Mouse (Mus musculus) cerebellum, adult 8-10 months (tissue): ENCODE measurements around the gene Prph.

ENCODE experiments used
- DNase-seq: peaks from one replicate; pipeline ENCODE4 v3.0.0; 2022

Prph gene

GRCm38 (mm10) chr15:99055040-99055439, at the start of gene Prph:
Gene Prph, plus strand, starts transcription at chr15:99055174.
- DNase-seq = no peak

- no peak for DNase-seq
Observed at GRCm38 (mm10) chr15:99008801-99009241, 46.2 kb upstream of the Prph start.

GRCm38 (mm10) chr15:99010896-99011295, 44.1 kb upstream of the Prph start:
- DNase-seq = no peak

GRCm38 (mm10) chr15:99011946-99012345, 43.0 kb upstream of the Prph start:
- DNase-seq = no peak

GRCm38 (mm10) chr15:99014496-99015030, 40.4 kb upstream of the Prph start:
- DNase-seq = no peak

GRCm38 (mm10) chr15:99017355-99017761, 37.6 kb upstream of the Prph start:
- DNase-seq = no peak

DNA sequence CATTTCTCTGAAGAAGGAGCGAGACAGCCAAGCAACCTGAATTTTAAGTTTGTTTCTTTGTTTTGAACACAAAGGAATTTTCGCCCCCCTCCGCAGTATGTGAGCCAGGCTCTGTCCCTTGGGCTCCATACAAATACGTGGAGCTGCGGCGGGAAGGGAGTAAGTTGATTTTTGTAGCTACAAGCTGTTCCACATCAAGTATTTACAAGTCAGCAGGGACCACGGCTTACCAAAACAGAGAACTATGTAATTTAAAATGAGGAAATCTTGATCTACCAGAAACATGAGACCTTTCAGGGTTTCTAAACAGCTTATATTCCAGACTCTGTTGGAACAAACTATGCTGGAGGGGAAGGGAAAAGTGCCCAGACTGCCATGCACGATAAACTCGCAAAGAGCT, 37.0 kb upstream of the Prph start:
- DNase-seq = no peak

DNA sequence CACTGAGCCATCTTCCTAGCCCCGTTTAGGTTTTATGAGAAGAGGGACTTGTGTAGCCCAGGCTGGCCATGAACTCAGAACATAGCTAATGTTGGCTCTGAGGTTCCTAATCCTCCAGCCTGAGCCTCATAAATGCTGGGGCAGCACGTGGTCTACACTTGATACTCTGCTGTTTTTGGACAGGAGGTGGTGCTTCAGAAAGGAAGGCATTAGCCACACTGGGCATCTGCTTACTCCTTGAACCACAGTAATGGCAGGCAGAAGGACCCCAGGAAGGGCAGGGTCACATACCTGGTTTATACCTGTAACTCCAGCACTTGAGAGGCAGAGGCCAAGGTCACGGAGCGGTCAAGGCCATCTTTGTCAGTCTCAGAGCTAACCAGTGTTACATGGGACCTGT, 36.3 kb upstream of the Prph start:
- DNase-seq = no peak

DNA sequence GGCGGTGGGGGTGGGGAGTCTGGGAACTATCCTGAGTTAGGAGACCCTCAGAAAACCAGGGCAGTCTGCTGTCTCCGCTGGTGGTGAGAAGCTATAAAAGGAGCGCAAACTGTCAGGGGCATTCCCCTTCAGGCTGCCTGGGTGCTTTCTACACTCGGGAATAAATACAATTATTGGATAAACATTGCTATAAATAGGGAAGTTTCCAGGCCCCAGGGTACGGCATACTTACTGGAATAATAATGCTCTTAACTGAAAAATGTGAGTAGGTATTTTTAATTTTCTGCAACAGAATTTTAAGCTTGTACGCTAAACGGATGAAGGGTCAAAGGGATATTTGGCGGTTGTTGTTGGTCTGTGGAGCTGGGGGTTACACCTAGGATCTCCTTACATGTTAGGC, 35.5 kb upstream of the Prph start:
- DNase-seq = no peak

DNA sequence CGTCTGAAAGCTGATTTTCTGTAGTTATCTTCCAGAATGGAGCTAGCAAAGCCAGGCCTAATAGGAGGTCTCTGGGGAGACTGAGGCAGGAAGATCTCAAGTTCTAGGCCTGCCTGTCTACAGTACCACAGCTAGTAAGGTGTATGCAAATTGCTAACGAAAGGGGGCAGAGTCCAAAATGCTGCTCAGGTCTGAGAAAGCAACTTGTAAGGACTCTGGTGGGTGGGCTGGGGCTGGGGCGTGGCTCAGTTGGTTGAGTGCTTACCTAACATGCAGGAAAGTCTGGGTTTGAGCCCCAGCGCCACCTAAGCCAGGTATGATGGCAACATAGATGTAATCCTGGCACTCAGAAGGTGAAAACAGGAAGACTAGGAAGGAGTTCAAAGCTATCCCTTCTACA, 34.8 kb upstream of the Prph start:
- DNase-seq = no peak

GRCm38 (mm10) chr15:99021255-99021654, 33.7 kb upstream of the Prph start:
- no peak for DNase-seq

DNA sequence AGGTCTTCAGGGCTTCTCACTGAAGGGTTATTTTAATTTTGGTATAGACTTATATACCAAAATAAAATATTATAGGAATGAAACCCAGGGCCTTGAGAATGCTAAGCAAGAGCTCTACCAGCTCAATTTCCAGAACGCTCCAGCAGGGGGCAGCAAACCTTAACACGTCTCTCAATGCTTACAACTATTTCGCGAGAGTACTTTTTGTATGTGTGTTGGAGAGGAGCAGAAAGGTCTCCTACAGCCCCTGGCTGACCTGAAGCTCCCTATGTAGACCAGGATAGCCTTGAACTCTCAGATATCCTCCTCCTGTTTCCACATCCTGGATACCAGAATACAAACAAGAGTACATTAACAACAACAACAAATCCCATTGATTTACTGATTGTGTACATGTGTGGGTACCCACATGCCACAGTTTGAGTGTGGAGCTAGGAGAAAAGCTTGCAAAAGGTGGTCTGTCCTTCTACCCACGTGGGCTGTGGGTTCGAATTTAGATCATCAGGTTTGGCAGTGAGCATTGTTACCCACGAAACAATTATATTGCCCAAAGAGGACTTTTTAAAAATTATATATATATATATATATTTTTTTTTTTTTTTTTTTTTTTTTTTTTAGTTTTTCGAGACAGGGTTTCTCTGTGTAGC, 30.2 kb upstream of the Prph start:
- peak; percentile 71 for DNase-seq

- no peak for DNase-seq
Observed at GRCm38 (mm10) chr15:99025414-99025813, 29.6 kb upstream of the Prph start.

- DNase-seq = no peak
Observed at GRCm38 (mm10) chr15:99026259-99026658, 28.7 kb upstream of the Prph start.

DNA sequence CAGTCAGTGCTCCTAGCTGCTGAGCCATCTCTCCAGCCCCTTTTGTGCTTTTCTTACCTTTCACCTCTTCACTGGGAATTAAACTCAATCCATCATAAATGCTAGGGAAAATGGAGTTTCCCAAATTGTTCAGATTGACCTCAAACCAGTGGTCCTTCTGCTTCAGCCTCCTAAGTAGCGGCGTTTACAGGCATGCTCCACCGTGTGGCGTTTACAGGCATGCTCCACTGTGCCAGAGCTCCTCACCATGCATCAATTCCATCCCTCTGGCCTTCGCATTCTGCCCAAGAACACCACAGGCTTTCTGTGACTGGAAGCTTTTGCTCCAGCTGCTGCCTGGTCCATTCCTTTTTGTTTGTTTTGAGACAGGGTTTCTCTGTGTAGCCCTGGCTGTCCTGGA, 27.9 kb upstream of the Prph start:
- DNase-seq = no peak

DNA sequence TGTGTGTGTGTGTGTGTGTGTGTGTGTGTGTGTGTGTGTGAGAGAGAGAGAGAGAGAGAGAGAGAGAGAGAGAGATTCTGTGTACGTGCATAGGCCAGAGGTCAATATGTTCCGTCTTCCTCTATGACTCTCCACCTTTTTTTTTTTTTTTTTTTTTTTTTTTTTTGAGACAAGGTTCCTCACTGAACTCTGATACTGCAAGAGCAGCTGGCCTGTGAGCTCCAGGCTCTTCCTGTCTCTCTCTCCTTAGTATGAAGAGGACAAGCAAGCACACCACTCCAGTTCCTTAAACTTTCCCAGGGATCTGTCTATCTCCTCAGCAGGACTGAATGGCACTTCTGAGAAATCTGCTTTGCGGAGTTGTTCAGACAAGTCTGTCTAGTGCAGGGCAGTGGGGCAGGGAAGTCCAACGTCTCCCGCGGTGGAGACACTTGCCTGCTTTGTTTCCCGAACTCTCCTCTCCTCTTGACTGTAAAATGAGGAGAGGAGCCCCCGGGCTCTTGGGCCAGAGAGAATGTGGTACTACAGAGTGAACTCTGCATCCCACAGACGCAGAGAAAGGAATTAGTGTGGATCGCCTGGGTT, 26.0 kb upstream of the Prph start:
- no peak for DNase-seq

GRCm38 (mm10) chr15:99029619-99030584, 25.1 kb upstream of the Prph start, which contains the start of gene Tuba1c:
Gene Tuba1c, plus strand, starts transcription at chr15:99029891.
- DNase-seq = no peak

DNA sequence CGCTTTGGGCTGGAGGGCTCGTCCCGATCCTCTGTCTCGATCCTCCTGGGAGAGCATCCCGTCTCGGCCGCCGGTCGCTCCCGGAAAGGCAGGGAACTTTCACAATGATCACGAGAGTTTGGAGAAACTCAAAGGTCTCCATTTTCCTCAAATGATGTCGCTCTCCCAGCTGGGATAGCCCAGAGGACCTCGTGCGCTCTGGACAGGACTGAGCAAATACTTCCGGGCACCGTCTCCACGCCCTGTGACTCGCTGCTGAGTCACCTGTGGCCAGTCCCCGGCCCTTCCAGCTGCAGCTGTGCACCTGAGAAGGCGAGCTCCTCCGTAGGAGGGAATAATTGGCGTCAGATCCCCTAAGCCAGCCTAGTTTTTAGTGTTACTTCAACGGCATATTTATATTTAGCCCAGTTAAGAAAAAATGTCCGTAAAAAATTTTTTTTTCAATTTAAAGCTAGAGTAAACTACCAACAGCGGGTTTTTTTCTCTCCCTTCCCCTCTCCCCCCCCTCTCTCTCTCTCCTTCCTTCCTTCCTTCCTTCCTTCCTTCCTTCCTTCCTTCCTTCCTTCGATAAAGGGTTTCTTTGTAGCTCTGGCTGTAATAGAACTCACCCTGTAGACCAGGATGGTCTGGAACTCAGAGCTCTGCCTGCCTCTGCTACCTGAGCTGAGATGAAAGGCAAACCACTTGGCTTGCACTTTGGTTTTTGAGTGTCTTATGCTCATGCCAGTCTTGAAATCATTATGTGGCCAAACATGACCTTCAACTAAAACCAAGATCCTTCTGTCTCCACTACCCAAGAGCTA, 24.2 kb upstream of the Prph start:
- no peak for DNase-seq

- no peak for DNase-seq
Observed at GRCm38 (mm10) chr15:99031388-99031675, 23.6 kb upstream of the Prph start.

GRCm38 (mm10) chr15:99032041-99032725, 22.8 kb upstream of the Prph start:
- no peak for DNase-seq

GRCm38 (mm10) chr15:99032726-99033250, 22.2 kb upstream of the Prph start:
- no peak for DNase-seq
